Mouse (Mus musculus): ENCODE data around the gene Rundc1. TPM values are rescaled to one million over a fixed set of nuclear protein-coding genes. Genes with fewer than 3 reads are reported as not detected.

Rundc1 gene
- polyA plus RNA-seq, 2 experiments = 2.9 to 3.9 TPM

DNA sequence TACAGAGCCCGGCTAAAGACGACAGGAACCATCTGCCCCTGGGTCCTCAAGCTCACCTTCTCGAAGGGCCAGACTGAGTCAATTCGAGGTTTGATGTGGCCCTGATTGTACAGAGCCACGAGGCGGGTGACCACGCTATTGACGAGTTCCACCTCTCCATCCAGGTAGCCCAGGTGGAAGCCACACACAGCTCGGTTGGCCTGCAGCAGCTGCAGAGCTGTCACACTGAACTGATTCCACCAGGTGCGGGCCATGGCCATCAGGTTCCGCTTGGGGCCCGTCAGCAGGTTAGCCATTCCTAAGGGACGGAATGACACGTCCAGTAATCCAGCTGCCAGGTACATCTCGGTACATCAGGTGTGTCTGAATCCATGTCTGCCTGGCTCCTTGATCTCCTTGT, 35.4 kb downstream of the Rundc1 start:
- Histone ChIP-seq H3K27me3 (ENCODE audit: control insufficient read depth, insufficient read depth, low read length) (peaks cover 4% of the 10 kb centered on the region), H3K4me1 (replicated peaks; ENCODE audit: control insufficient read depth in 2 of 2, insufficient read depth in 2 of 2, low read length in 1 of 2) (peaks cover 12 to 22% of the 10 kb centered on the region in 2 experiments), H3K9me3 (ENCODE audit: control insufficient read depth, low read length) (no peaks in the 10 kb centered on the region), H3K9ac (replicated peaks) (no peak overlapping the region), H3K4me3 (ENCODE audit: insufficient read depth in 1 of 2, low read depth in 2 of 2, low read length in 2 of 2) (no peak overlapping the region), H3K4me2 (ENCODE audit: low read depth) (no peak overlapping the region), H3K36me3 (replicated peaks; ENCODE audit: control insufficient read depth, insufficient read depth, low read depth) (peaks cover 4% of the 10 kb centered on the region), H3K27ac (no peak overlapping the region)
- TF ChIP-seq EP300 (IDR thresholded peaks at IDR 0.05; ENCODE audit: low read depth) (no peak), CTCF (IDR thresholded peaks at IDR 0.05; ENCODE audit: low read depth) (no peak)
- DNase-seq (ENCODE audit: low read depth in 3 of 3, low spot score in 3 of 3) (no peak), ATAC-seq (ENCODE audit: insufficient read depth) (no peak)
- 83% methylated on average over 15 of the region's 15 CpGs for WGBS (ENCODE audit: insufficient replicate concordance)

DNA sequence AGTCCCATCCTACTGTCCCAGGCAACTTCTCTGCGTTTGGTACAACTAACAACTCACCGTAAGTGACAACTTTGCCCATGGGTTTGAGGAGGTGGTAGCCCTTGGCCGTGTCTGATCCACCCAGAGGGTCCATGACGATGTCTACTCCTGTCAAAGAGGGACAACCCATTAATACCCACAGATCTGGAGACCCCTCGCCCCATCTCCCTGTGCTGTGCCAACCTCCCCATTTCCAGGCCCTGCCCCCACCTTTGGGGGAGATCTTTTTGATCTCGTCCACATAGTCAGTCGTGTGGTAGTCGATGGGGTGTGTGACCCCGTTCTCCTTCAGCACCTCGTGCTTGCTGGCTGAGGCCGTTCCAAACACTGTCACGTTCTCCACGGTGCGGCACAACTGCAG, 37.3 kb downstream of the Rundc1 start:
- no peaks in the 10 kb centered on the region for H3K9me3 ChIP-seq (ENCODE audit: control insufficient read depth, low read length)
- no peak overlapping the region for H3K4me3 ChIP-seq (ENCODE audit: insufficient read depth in 1 of 2, low read depth in 2 of 2, low read length in 2 of 2)
- ATAC-seq (ENCODE audit: insufficient read depth) = no peak
- peaks cover 4% of the 10 kb centered on the region for H3K36me3 ChIP-seq (replicated peaks; ENCODE audit: control insufficient read depth, insufficient read depth, low read depth)
- H3K4me2 ChIP-seq (ENCODE audit: low read depth) = no peak overlapping the region
- WGBS (ENCODE audit: insufficient replicate concordance) = 83% methylated on average over 14 of the region's 14 CpGs
- no peak for TF ChIP-seq CTCF (IDR thresholded peaks at IDR 0.05; ENCODE audit: low read depth)
- no peak for TF ChIP-seq EP300 (IDR thresholded peaks at IDR 0.05; ENCODE audit: low read depth)
- DNase-seq (ENCODE audit: low read depth in 3 of 3, low spot score in 3 of 3) = no peak
- H3K27me3 ChIP-seq (ENCODE audit: control insufficient read depth, insufficient read depth, low read length) = peaks cover 19% of the 10 kb centered on the region
- H3K9ac ChIP-seq (replicated peaks) = no peak overlapping the region
- H3K27ac ChIP-seq = no peak overlapping the region
- peaks cover 22 to 27% of the 10 kb centered on the region in 2 experiments for H3K4me1 ChIP-seq (replicated peaks; ENCODE audit: control insufficient read depth in 2 of 2, insufficient read depth in 2 of 2, low read length in 1 of 2)

DNA sequence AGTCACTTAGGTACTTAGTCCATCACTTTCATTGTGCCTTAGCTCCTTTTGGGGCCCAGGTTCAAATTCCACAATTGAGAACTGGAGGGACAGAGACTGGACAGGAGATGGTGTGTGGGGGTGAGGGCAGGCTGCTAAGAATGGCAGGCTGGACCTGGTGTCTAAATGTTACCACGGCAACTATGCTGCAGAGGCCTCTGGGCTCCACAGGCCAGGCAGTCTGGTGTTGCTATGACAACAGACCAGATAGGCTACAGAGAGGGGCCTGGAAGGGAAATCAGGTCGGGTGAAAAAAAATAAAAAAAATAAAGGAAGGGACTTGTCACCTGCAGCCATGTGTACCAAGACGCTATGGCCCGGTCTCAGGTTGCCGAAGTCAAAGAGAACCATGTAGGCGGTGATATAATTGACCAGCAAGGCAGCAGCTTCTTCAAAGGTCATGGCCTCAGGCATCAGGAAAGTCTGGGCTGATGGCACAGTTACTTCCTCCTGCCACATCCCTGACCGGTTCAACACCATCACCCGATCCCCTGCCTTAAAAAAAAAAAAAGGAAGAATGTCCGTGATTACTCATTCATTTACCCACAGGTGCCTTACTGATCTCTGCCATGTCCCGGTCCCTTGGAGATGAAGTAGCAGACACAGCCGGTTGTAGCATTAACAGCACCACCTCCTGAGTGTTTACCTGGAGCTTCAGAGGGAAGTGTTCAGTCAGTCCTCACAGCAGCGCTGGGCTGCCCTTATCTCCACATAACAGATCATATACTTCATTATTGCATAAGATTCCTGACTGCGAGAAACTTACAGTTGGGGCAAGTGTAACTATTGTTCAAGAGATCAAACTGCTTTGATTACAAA, 37.9 kb downstream of the Rundc1 start:
- Histone ChIP-seq H3K9ac (replicated peaks) (no peak overlapping the region; the same call in none of the 2 replicates), H3K27me3 (ENCODE audit: control insufficient read depth, insufficient read depth, low read length) (peaks cover 23% of the 10 kb centered on the region), H3K27ac (no peak overlapping the region), H3K36me3 (replicated peaks; ENCODE audit: control insufficient read depth, insufficient read depth, low read depth) (peaks cover 4% of the 10 kb centered on the region), H3K4me3 (ENCODE audit: insufficient read depth in 1 of 2, low read depth in 2 of 2, low read length in 2 of 2) (no peak overlapping the region), H3K4me2 (ENCODE audit: low read depth) (no peak overlapping the region), H3K9me3 (ENCODE audit: control insufficient read depth, low read length) (no peaks in the 10 kb centered on the region), H3K4me1 (replicated peaks; ENCODE audit: control insufficient read depth in 2 of 2, insufficient read depth in 2 of 2, low read length in 1 of 2) (peaks cover 22 to 32% of the 10 kb centered on the region in 2 experiments)
- 19% methylated on average over 13 of the region's 13 CpGs for WGBS (ENCODE audit: insufficient replicate concordance)
- ATAC-seq (ENCODE audit: insufficient read depth) = no peak
- DNase-seq (ENCODE audit: low read depth in 3 of 3, low spot score in 3 of 3) = no peak
- no peak for TF ChIP-seq CTCF (IDR thresholded peaks at IDR 0.05; ENCODE audit: low read depth)
- peak; percentile 36; the same call in 1 of the 2 replicates for TF ChIP-seq EP300 (IDR thresholded peaks at IDR 0.05; ENCODE audit: low read depth)

DNA sequence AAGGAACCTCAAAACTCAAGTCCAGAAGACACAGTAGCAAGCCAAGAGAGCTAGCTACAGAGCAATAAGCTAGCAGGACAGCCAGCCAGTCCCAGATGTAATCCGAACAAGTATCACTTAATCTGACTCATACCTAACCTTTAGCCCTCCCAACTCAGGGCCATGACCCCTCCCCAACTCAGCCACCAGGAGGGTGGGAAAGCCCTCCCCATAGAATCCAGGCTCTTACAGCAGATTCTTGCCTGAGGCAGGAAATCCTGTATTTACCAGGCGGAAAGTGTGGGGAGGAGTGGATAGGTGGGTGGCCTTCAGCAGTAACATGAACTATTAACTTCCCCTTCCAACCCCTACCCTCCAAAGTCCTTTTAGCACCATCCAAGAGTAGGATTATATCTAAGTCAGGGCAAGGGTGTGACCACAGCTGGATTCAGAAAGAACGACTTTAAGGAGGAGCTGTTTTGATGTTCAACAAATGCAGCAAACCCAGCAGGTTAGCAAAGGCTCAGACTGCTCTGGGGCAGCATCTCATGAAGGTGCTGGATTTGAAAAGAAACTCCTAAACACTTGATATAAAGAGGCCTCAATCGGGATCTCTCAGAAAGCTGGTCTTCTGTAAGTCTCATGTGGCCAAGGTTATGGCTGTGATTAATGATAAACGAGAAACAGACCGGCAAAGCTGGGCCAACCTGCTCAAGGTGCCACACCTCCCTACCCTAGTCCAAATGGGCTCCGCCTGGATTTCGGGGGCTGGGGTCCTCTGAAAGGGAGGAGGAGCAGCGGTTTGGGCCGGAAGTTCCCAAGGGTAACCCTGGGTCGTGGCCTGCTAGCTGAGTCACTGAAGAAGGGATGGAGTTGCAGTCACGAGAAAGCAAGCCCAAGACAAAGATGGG, 39.6 kb downstream of the Rundc1 start, which contains the start of gene Rnd2:
TSS of gene Rnd2 (plus strand) at position 789 of the 890 bp plus-strand sequence.
- peaks cover 32% of the 10 kb centered on the region for H3K27me3 ChIP-seq (ENCODE audit: control insufficient read depth, insufficient read depth, low read length)
- 8% methylated on average over 12 of the region's 12 CpGs for WGBS (ENCODE audit: insufficient replicate concordance)
- peak within 1 kb of the TSS; percentile 96 for H3K4me2 ChIP-seq (ENCODE audit: low read depth)
- TF ChIP-seq EP300 (IDR thresholded peaks at IDR 0.05; ENCODE audit: low read depth) (no peak), CTCF (IDR thresholded peaks at IDR 0.05; ENCODE audit: low read depth) (no peak)
- peaks cover 22 to 34% of the 10 kb centered on the region in 2 experiments for H3K4me1 ChIP-seq (replicated peaks; ENCODE audit: control insufficient read depth in 2 of 2, insufficient read depth in 2 of 2, low read length in 1 of 2)
- peaks cover 4% of the 10 kb centered on the region; the same call in 1 of the 2 replicates for H3K36me3 ChIP-seq (replicated peaks; ENCODE audit: control insufficient read depth, insufficient read depth, low read depth)
- no peak within 1 kb of the TSS for H3K27ac ChIP-seq
- H3K4me3 ChIP-seq (ENCODE audit: insufficient read depth in 1 of 2, low read depth in 2 of 2, low read length in 2 of 2) = peak within 1 kb of the TSS; percentile 54 to 75
- no peak for DNase-seq (ENCODE audit: low read depth in 3 of 3, low spot score in 3 of 3)
- ATAC-seq (ENCODE audit: insufficient read depth) = no peak
- peak within 1 kb of the TSS; percentile 59 for H3K9ac ChIP-seq (replicated peaks)
- H3K9me3 ChIP-seq (ENCODE audit: control insufficient read depth, low read length) = no peaks in the 10 kb centered on the region
